In genomic region chr15:102624291-102624969, GRCm38 (mm10) we compare ENCODE assay signal across 8 mouse cellular contexts. TPM values are rescaled to one million over a fixed set of nuclear protein-coding genes. Genes with fewer than 3 reads are reported as not detected.
DNase-seq lines count a peak whose midpoint lies in the region; ATAC-seq and TF ChIP-seq lines count a peak whose summit lies in the region.

No protein-coding gene starts in this region.

- TF ChIP-seq POLR2A in bone marrow macrophage, adult 2 months (IDR thresholded peaks at IDR 0.05; ENCODE audit: borderline replicate concordance, low read depth, low read length), result no peak

- no peak for TF ChIP-seq CTCF in bone marrow macrophage, adult 2 months (IDR thresholded peaks at IDR 0.05; ENCODE audit: low read depth, low read length)
- no peak for TF ChIP-seq CTCF in heart, postnatal 0 days (IDR thresholded peaks at IDR 0.05; ENCODE audit: low read depth)
- no peak for TF ChIP-seq CTCF in midbrain, postnatal 0 days (IDR thresholded peaks at IDR 0.05)

- H3K4me1 ChIP-seq in neural tube, embryonic 11.5 days (ENCODE audit: control insufficient read depth, insufficient read depth, low read length), result peaks cover 8% of the 10 kb centered on the region
- H3K4me1 ChIP-seq in bone marrow macrophage, adult 2 months (ENCODE audit: control insufficient read depth, insufficient read depth, low read length), result peaks cover 15% of the 10 kb centered on the region
- peaks cover 21% of the 10 kb centered on the region for H3K4me1 ChIP-seq in embryonic facial prominence, embryonic 15.5 days
- peaks cover 13% of the 10 kb centered on the region for H3K4me1 ChIP-seq in heart, postnatal 0 days (ENCODE audit: control insufficient read depth, insufficient read depth)
- peaks cover 25% of the 10 kb centered on the region for H3K4me1 ChIP-seq in limb, embryonic 13.5 days
- H3K4me1 ChIP-seq in midbrain, postnatal 0 days (ENCODE audit: insufficient read depth, low read length), result no peaks in the 10 kb centered on the region

- H3K27ac ChIP-seq in neural tube, embryonic 11.5 days (ENCODE audit: low read depth, low read length), result no peak overlapping the region
- H3K27ac ChIP-seq in bone marrow macrophage, adult 2 months (ENCODE audit: insufficient read depth, low read depth, low read length), result peak overlapping the region; percentile 42
- H3K27ac ChIP-seq in embryonic facial prominence, embryonic 15.5 days (replicated peaks), result peak overlapping the region; percentile 100
- peak overlapping the region; percentile 95 for H3K27ac ChIP-seq in heart, postnatal 0 days (ENCODE audit: low read depth)
- peak overlapping the region; percentile 98 for H3K27ac ChIP-seq in limb, embryonic 13.5 days
- peak overlapping the region; percentile 90 for H3K27ac ChIP-seq in midbrain, postnatal 0 days (ENCODE audit: low read depth, low read length)

- no peaks in the 10 kb centered on the region for H3K27me3 ChIP-seq in neural tube, embryonic 11.5 days (ENCODE audit: control insufficient read depth, insufficient read depth, low read length)
- H3K27me3 ChIP-seq in embryonic facial prominence, embryonic 15.5 days, result no peaks in the 10 kb centered on the region
- H3K27me3 ChIP-seq in heart, postnatal 0 days (ENCODE audit: control insufficient read depth, insufficient read depth, low read length), result no peaks in the 10 kb centered on the region
- no peaks in the 10 kb centered on the region for H3K27me3 ChIP-seq in limb, embryonic 13.5 days
- H3K27me3 ChIP-seq in midbrain, postnatal 0 days (ENCODE audit: insufficient read depth, low read length), result no peaks in the 10 kb centered on the region

- H3K36me3 ChIP-seq in neural tube, embryonic 11.5 days (ENCODE audit: control insufficient read depth, insufficient read depth, low read length), result no peaks in the 10 kb centered on the region
- H3K36me3 ChIP-seq in embryonic facial prominence, embryonic 15.5 days, result no peaks in the 10 kb centered on the region
- H3K36me3 ChIP-seq in heart, postnatal 0 days (replicated peaks; ENCODE audit: control insufficient read depth, insufficient read depth, low read length), result peaks cover 4% of the 10 kb centered on the region
- H3K36me3 ChIP-seq in limb, embryonic 13.5 days, result peaks cover 6% of the 10 kb centered on the region; the same call in 1 of the 2 replicates
- no peaks in the 10 kb centered on the region for H3K36me3 ChIP-seq in midbrain, postnatal 0 days (ENCODE audit: insufficient read depth, low read length)

- no peaks in the 10 kb centered on the region for H3K9me3 ChIP-seq in neural tube, embryonic 11.5 days (ENCODE audit: control insufficient read depth, low read length)
- H3K9me3 ChIP-seq in embryonic facial prominence, embryonic 15.5 days (replicated peaks), result no peaks in the 10 kb centered on the region
- H3K9me3 ChIP-seq in heart, postnatal 0 days (replicated peaks; ENCODE audit: control insufficient read depth, low read length), result no peaks in the 10 kb centered on the region
- H3K9me3 ChIP-seq in limb, embryonic 13.5 days, result no peaks in the 10 kb centered on the region
- H3K9me3 ChIP-seq in midbrain, postnatal 0 days (ENCODE audit: low read length), result no peaks in the 10 kb centered on the region

- peak overlapping the region; percentile 85 for H3K4me2 ChIP-seq in neural tube, embryonic 11.5 days (ENCODE audit: low read depth)
- peak overlapping the region; percentile 85 for H3K4me2 ChIP-seq in embryonic facial prominence, embryonic 15.5 days (replicated peaks)
- H3K4me2 ChIP-seq in heart, postnatal 0 days (ENCODE audit: low read depth, low read length), result peak overlapping the region; percentile 94
- peak overlapping the region; percentile 87 for H3K4me2 ChIP-seq in limb, embryonic 13.5 days (replicated peaks)
- H3K4me2 ChIP-seq in midbrain, postnatal 0 days (ENCODE audit: low read depth, low read length, poor library complexity, severe bottlenecking), result peak overlapping the region; percentile 89

- peak; percentile 12 for DNase-seq in neural tube, embryonic 11.5 days (ENCODE audit: low spot score)
- DNase-seq in neural tube, embryonic 10.5 days (ENCODE audit: extremely low spot score, low spot score), result no peak
- DNase-seq in heart, postnatal 0 days (ENCODE audit: low spot score), result peak; percentile 19
- DNase-seq in midbrain, postnatal 0 days (ENCODE audit: low spot score), result peak; percentile 32
- DNase-seq in yolk sac, embryonic 10.5 days (ENCODE audit: low spot score), result no peak

- no peak for TF ChIP-seq EP300 in heart, postnatal 0 days (IDR thresholded peaks at IDR 0.05; ENCODE audit: low read depth)

- peak overlapping the region; percentile 58 for H3K9ac ChIP-seq in neural tube, embryonic 11.5 days (ENCODE audit: low read length)
- H3K9ac ChIP-seq in embryonic facial prominence, embryonic 15.5 days, result peak overlapping the region; percentile 79
- H3K9ac ChIP-seq in heart, postnatal 0 days (replicated peaks; ENCODE audit: low read depth, low read length), result peak overlapping the region; percentile 62
- H3K9ac ChIP-seq in limb, embryonic 13.5 days, result peak overlapping the region; percentile 79
- peak overlapping the region; percentile 64 for H3K9ac ChIP-seq in midbrain, postnatal 0 days (replicated peaks; ENCODE audit: low read length, poor library complexity, severe bottlenecking)

- peak overlapping the region; percentile 56 for H3K4me3 ChIP-seq in neural tube, embryonic 11.5 days (ENCODE audit: low read depth, low read length)
- H3K4me3 ChIP-seq in bone marrow macrophage, adult 2 months (ENCODE audit: insufficient read depth, low read length), result peak overlapping the region; percentile 86
- peak overlapping the region; percentile 78 for H3K4me3 ChIP-seq in embryonic facial prominence, embryonic 15.5 days (replicated peaks)
- peak overlapping the region; percentile 60 for H3K4me3 ChIP-seq in heart, postnatal 0 days (ENCODE audit: low read depth, low read length)
- H3K4me3 ChIP-seq in limb, embryonic 13.5 days, result peak overlapping the region; percentile 72
- peak overlapping the region; percentile 65 for H3K4me3 ChIP-seq in midbrain, postnatal 0 days (ENCODE audit: low read depth, low read length)

- ATAC-seq in neural tube, embryonic 11.5 days (ENCODE audit: insufficient read depth, low FRiP score, low TSS enrichment), result no peak
- ATAC-seq in embryonic facial prominence, embryonic 15.5 days (ENCODE audit: insufficient number of reproducible peaks, low FRiP score, low TSS enrichment, low read depth), result no peak
- no peak for ATAC-seq in heart, postnatal 0 days (ENCODE audit: insufficient read depth, low read depth)
- ATAC-seq in limb, embryonic 13.5 days (ENCODE audit: low FRiP score, low read depth), result no peak
- ATAC-seq in midbrain, postnatal 0 days (ENCODE audit: low FRiP score), result no peak

- 7% methylated on average over 17 of the region's 17 CpGs for WGBS in neural tube, embryonic 11.5 days
- WGBS in embryonic facial prominence, embryonic 15.5 days, result 2% methylated on average over 17 of the region's 17 CpGs
- WGBS in heart, postnatal 0 days, result 1% methylated on average over 17 of the region's 17 CpGs
- WGBS in limb, embryonic 13.5 days, result 2% methylated on average over 17 of the region's 17 CpGs
- WGBS in midbrain, postnatal 0 days, result 2% methylated on average over 17 of the region's 17 CpGs

RNA-seq across cellular contexts. Expression of gene Gm28047, which starts 0.4 kb away (rescaled TPM):
- not detected in 2 replicates for polyA plus RNA-seq in neural tube, embryonic 11.5 days (2014; fragmentation: Nextera tagmentation; extraction: Ambion mirVana)
- polyA plus RNA-seq in bone marrow macrophage, adult 2 months (2012; ENCODE audit: insufficient read depth, insufficient read length, missing spikeins), result not detected in 2 replicates
- 0.56 TPM in 1 of 2 replicates, not detected in the other for polyA plus RNA-seq in embryonic facial prominence, embryonic 15.5 days (2015; fragmentation: Nextera tagmentation; extraction: Ambion mirVana)
- total RNA-seq in heart, postnatal 0 days (2014; rRNA removed; ENCODE audit: low replicate concordance), result not detected in 2 replicates
- not detected in 2 replicates for polyA plus RNA-seq in heart, postnatal 0 days (2015; fragmentation: Nextera tagmentation; extraction: Ambion mirVana)
- not detected in 2 replicates for polyA plus RNA-seq in limb, embryonic 13.5 days (2015; fragmentation: Nextera tagmentation; extraction: Ambion mirVana)
- not detected in 2 replicates for total RNA-seq in midbrain, postnatal 0 days (2014; rRNA removed)
- not detected in 2 replicates for polyA plus RNA-seq in midbrain, postnatal 0 days (2015; fragmentation: Nextera tagmentation; extraction: Ambion mirVana)

RNA-seq across cellular contexts. Expression of gene Atf7, which starts 0.8 kb away (rescaled TPM):
- 14.2 and 18.4 TPM in 2 replicates for polyA plus RNA-seq in neural tube, embryonic 11.5 days (2014; fragmentation: Nextera tagmentation; extraction: Ambion mirVana)
- 95.4 and 102 TPM in 2 replicates for polyA plus RNA-seq in bone marrow macrophage, adult 2 months (2012; ENCODE audit: insufficient read depth, insufficient read length, missing spikeins)
- polyA plus RNA-seq in embryonic facial prominence, embryonic 15.5 days (2015; fragmentation: Nextera tagmentation; extraction: Ambion mirVana), result 51.3 and 53.7 TPM in 2 replicates
- total RNA-seq in heart, postnatal 0 days (2014; rRNA removed; ENCODE audit: low replicate concordance), result 12.4 and 16.2 TPM in 2 replicates
- polyA plus RNA-seq in heart, postnatal 0 days (2015; fragmentation: Nextera tagmentation; extraction: Ambion mirVana), result 18.7 and 20.6 TPM in 2 replicates
- polyA plus RNA-seq in limb, embryonic 13.5 days (2015; fragmentation: Nextera tagmentation; extraction: Ambion mirVana), result 47.2 and 51.0 TPM in 2 replicates
- total RNA-seq in midbrain, postnatal 0 days (2014; rRNA removed), result 16.8 and 18.6 TPM in 2 replicates
- 7.5 and 10.9 TPM in 2 replicates for polyA plus RNA-seq in midbrain, postnatal 0 days (2015; fragmentation: Nextera tagmentation; extraction: Ambion mirVana)

RNA-seq across cellular contexts. Expression of gene Atp5g2, which starts 47.7 kb away (rescaled TPM):
- polyA plus RNA-seq in neural tube, embryonic 11.5 days (2014; fragmentation: Nextera tagmentation; extraction: Ambion mirVana), result 64.9 and 66.5 TPM in 2 replicates
- polyA plus RNA-seq in bone marrow macrophage, adult 2 months (2012; ENCODE audit: insufficient read depth, insufficient read length, missing spikeins), result 134 and 175 TPM in 2 replicates
- 59.0 and 65.5 TPM in 2 replicates for polyA plus RNA-seq in embryonic facial prominence, embryonic 15.5 days (2015; fragmentation: Nextera tagmentation; extraction: Ambion mirVana)
- 377 and 462 TPM in 2 replicates for total RNA-seq in heart, postnatal 0 days (2014; rRNA removed; ENCODE audit: low replicate concordance)
- polyA plus RNA-seq in heart, postnatal 0 days (2015; fragmentation: Nextera tagmentation; extraction: Ambion mirVana), result 108 and 125 TPM in 2 replicates
- polyA plus RNA-seq in limb, embryonic 13.5 days (2015; fragmentation: Nextera tagmentation; extraction: Ambion mirVana), result 54.7 and 65.5 TPM in 2 replicates
- total RNA-seq in midbrain, postnatal 0 days (2014; rRNA removed), result 187 and 348 TPM in 2 replicates
- polyA plus RNA-seq in midbrain, postnatal 0 days (2015; fragmentation: Nextera tagmentation; extraction: Ambion mirVana), result 54.4 and 76.5 TPM in 2 replicates

Comparison
In these comparisons a context has a peak if more than half of its experiments do, and no peak if none do; other contexts are left out.
1. DNase-seq: peak in neural tube, embryonic 11.5 days (single experiment), heart, postnatal 0 days (single experiment) and midbrain, postnatal 0 days (single experiment); none in neural tube, embryonic 10.5 days (single experiment) and yolk sac, embryonic 10.5 days (single experiment).
2. Peak in every context shown above with its lines, with median percentiles within 50 percentile points of each other: H3K4me2 ChIP-seq, H3K4me3 ChIP-seq and H3K9ac ChIP-seq.